Mouse (Mus musculus) cerebellum, adult 11-12 months (tissue): ENCODE measurements around the gene Armc9.

Source experiments
- DNase-seq: peaks from one replicate; pipeline ENCODE4 v3.0.0; 2022

Gene Armc9

GRCm38 (mm10) chr1:86178462-86179253 is 24.1 kb downstream of the Armc9 start:
- DNase-seq = peak; percentile 92

- DNase-seq = no peak
These were observed 27.6 kb downstream of the Armc9 start for GRCm38 (mm10) chr1:86182004-86182709.

GRCm38 (mm10) chr1:86183577-86184263 is 29.1 kb downstream of the Armc9 start:
- no peak for DNase-seq

GRCm38 (mm10) chr1:86186762-86187161 is 32.2 kb downstream of the Armc9 start:
- no peak for DNase-seq

- no peak for DNase-seq
These were observed 33.3 kb downstream of the Armc9 start for GRCm38 (mm10) chr1:86187856-86188255.

GRCm38 (mm10) chr1:86188271-86188670 is 33.7 kb downstream of the Armc9 start:
- no peak for DNase-seq

- no peak for DNase-seq
These were observed 34.6 kb downstream of the Armc9 start for GRCm38 (mm10) chr1:86189034-86189702.

- no peak for DNase-seq
These were observed 36.3 kb downstream of the Armc9 start for GRCm38 (mm10) chr1:86190843-86191242.

GRCm38 (mm10) chr1:86194044-86194443 is 39.5 kb downstream of the Armc9 start:
- no peak for DNase-seq

GRCm38 (mm10) chr1:86198276-86198675 is 43.7 kb downstream of the Armc9 start:
- no peak for DNase-seq

- no peak for DNase-seq
These were observed 44.4 kb downstream of the Armc9 start for GRCm38 (mm10) chr1:86199026-86199425.

- DNase-seq = no peak
These were observed 46.7 kb downstream of the Armc9 start for GRCm38 (mm10) chr1:86201312-86201711.

GRCm38 (mm10) chr1:86202617-86203219 is 48.1 kb downstream of the Armc9 start:
- no peak for DNase-seq

GRCm38 (mm10) chr1:86210676-86211075 is 56.1 kb downstream of the Armc9 start:
- no peak for DNase-seq

GRCm38 (mm10) chr1:86211498-86211897 is 56.9 kb downstream of the Armc9 start:
- DNase-seq = no peak

GRCm38 (mm10) chr1:86212731-86213130 is 58.2 kb downstream of the Armc9 start:
- DNase-seq = no peak

GRCm38 (mm10) chr1:86214158-86214557 is 59.6 kb downstream of the Armc9 start:
- DNase-seq = peak; percentile 53

GRCm38 (mm10) chr1:86215297-86215696 is 60.7 kb downstream of the Armc9 start:
- DNase-seq = no peak

GRCm38 (mm10) chr1:86216412-86216811 is 61.8 kb downstream of the Armc9 start:
- no peak for DNase-seq

GRCm38 (mm10) chr1:86217976-86218375 is 63.4 kb downstream of the Armc9 start:
- no peak for DNase-seq

GRCm38 (mm10) chr1:86225195-86225594 is 70.6 kb downstream of the Armc9 start:
- no peak for DNase-seq

- DNase-seq = no peak
These were observed 74.1 kb downstream of the Armc9 start for GRCm38 (mm10) chr1:86228653-86229052.
